Mouse (Mus musculus): ENCODE measurements around the gene Sun1. TPM values are rescaled to one million over a fixed set of nuclear protein-coding genes. Genes with fewer than 3 reads are reported as not detected.

Gene Sun1
- polyA plus RNA-seq, 1 experiment from 2014 or later, result 45.9 TPM

DNA sequence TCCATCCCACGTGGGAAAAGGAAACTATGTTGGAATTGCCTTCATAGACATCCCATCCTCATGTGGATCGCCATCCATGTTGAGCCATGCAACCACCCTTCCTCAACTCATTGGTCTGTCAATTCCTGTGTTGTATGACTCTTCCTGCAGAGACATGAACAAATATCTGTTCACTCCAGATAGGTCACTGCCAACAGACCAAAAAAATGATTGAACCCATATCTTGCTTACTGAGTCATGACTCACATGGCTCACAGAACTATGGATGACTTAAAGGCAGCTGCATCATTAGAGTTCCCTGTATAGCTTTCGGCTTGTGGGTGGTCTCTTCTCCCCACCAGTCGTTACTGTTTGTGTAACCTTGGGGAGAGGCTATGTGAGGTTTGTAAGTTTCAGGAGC, 61.0 kb downstream of the Sun1 start:
- no peaks in the 10 kb centered on the region for H3K9me3 ChIP-seq (replicated peaks; ENCODE audit: control insufficient read depth, low read length)
- H3K27me3 ChIP-seq (ENCODE audit: control insufficient read depth, insufficient read depth, low read length), result no peaks in the 10 kb centered on the region
- no peak for ATAC-seq (replicated peaks; ENCODE audit: insufficient number of reproducible peaks, low FRiP score, low TSS enrichment, low read depth)
- no peaks in the 10 kb centered on the region for H3K4me1 ChIP-seq (ENCODE audit: control insufficient read depth, insufficient read depth, low read length)
- H3K27ac ChIP-seq (replicated peaks; ENCODE audit: low read depth, low read length), result no peak overlapping the region
- 91% methylated on average over 4 of the region's 4 CpGs for WGBS
- H3K4me3 ChIP-seq (ENCODE audit: low read depth, low read length), result no peak overlapping the region
- peaks cover 16% of the 10 kb centered on the region for H3K36me3 ChIP-seq (replicated peaks; ENCODE audit: control insufficient read depth, insufficient read depth, low read depth, low read length)
- H3K9ac ChIP-seq (replicated peaks; ENCODE audit: low read length), result no peak overlapping the region
- no peak for DNase-seq (ENCODE audit: low spot score)
- no peak overlapping the region for H3K4me2 ChIP-seq (ENCODE audit: low read depth, low read length)

DNA sequence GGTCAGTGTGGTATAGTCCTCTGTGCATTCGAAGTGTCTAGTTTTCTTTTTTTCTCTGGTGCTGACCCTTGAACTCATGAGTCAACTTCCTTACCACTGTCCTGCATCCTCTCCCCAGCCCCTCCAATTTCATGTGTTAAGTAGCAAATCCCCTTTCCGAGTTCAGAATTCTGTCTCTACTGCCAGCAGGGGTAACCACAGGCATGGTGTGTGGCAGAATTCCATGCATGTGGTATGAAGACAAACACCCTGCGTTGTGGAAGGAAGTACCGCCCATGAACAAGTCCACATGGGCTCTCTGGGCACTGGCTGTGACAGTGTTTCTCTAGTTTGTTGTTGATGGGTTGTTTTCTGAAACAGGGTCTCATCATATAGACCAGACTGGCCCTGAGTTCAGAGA, 67.2 kb downstream of the Sun1 start:
- no peaks in the 10 kb centered on the region for H3K4me1 ChIP-seq (ENCODE audit: control insufficient read depth, insufficient read depth, low read length)
- no peak for DNase-seq (ENCODE audit: low spot score)
- H3K27me3 ChIP-seq (ENCODE audit: control insufficient read depth, insufficient read depth, low read length), result no peaks in the 10 kb centered on the region
- H3K36me3 ChIP-seq (replicated peaks; ENCODE audit: control insufficient read depth, insufficient read depth, low read depth, low read length), result peaks cover 23% of the 10 kb centered on the region
- H3K9me3 ChIP-seq (replicated peaks; ENCODE audit: control insufficient read depth, low read length), result no peaks in the 10 kb centered on the region
- no peak overlapping the region for H3K27ac ChIP-seq (replicated peaks; ENCODE audit: low read depth, low read length)
- H3K4me3 ChIP-seq (ENCODE audit: low read depth, low read length), result no peak overlapping the region
- WGBS, result 95% methylated on average over 4 of the region's 4 CpGs
- no peak overlapping the region for H3K4me2 ChIP-seq (ENCODE audit: low read depth, low read length)
- no peak for ATAC-seq (replicated peaks; ENCODE audit: insufficient number of reproducible peaks, low FRiP score, low TSS enrichment, low read depth)
- no peak overlapping the region for H3K9ac ChIP-seq (replicated peaks; ENCODE audit: low read length)

DNA sequence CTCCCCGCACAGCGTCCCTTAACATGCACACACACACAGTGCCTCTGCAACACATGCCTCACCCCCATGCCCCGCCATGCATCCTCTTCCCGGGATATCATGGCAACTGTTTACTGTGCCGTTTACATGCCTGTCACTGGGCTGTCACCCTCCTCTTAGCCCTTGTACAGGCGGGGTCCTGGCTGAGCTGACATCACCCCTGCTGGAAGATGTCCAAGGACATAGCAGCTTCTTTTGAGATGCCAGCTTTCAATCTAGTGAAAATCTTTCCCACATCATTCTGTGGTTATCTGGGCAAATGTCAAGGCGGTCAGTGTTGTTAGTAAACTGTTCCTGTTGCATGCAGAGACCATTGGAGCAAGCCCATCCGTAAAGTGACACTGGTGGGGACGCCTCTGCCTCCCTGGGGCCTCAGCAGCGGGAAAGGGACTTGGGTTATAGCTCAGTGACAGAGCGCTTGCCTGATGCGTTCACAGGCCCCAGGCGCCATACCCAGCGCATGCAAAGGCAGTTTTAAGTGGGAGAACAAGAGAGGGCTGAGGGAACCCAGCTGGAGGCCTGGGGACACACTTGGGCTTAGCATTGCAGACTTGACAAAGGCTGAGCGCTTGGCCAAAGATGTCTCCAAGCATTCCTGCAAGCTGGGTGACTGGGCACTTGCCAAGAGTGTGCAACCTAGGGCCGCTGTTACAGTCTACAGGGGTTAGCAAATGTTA, 70.5 kb downstream of the Sun1 start:
- Histone ChIP-seq H3K36me3 (replicated peaks; ENCODE audit: control insufficient read depth, insufficient read depth, low read depth, low read length) (peaks cover 12% of the 10 kb centered on the region), H3K27ac (replicated peaks; ENCODE audit: low read depth, low read length) (no peak overlapping the region), H3K4me3 (ENCODE audit: low read depth, low read length) (no peak overlapping the region), H3K4me1 (ENCODE audit: control insufficient read depth, insufficient read depth, low read length) (no peaks in the 10 kb centered on the region), H3K27me3 (ENCODE audit: control insufficient read depth, insufficient read depth, low read length) (no peaks in the 10 kb centered on the region), H3K9me3 (replicated peaks; ENCODE audit: control insufficient read depth, low read length) (no peaks in the 10 kb centered on the region), H3K4me2 (ENCODE audit: low read depth, low read length) (no peak overlapping the region), H3K9ac (replicated peaks; ENCODE audit: low read length) (no peak overlapping the region)
- no peak for DNase-seq (ENCODE audit: low spot score)
- WGBS, result 71% methylated on average over 16 of the region's 16 CpGs
- ATAC-seq (replicated peaks; ENCODE audit: insufficient number of reproducible peaks, low FRiP score, low TSS enrichment, low read depth), result no peak

DNA sequence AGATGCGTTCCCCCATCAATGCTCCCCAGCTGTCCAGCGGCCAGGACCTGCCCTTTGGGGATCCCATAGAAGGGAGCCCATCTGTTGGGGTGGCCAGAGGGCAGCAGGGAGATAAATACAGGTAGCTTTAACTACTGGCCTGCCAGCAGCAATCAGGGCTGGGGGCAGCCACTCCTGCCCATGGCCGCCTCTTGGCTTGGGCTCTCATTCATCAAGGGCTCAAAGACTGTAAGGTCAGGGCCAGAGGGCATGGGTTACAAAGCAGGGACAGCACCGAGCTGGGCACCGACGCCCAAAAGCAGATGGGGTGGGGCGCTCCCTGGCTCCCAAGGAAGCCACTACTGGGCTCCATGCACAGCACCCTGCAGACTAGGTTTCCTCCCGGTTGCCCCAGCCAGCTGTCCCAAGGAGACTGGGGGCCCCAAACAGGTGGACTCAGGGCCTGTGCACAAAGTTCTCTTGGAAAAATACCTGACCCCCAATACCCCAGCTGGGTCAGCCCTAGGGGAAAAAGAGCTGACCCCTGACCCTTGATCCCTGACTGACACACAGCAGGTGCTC, 71.6 kb downstream of the Sun1 start:
- no peaks in the 10 kb centered on the region for H3K4me1 ChIP-seq (ENCODE audit: control insufficient read depth, insufficient read depth, low read length)
- H3K9ac ChIP-seq (replicated peaks; ENCODE audit: low read length), result no peak overlapping the region
- peaks cover 1% of the 10 kb centered on the region for H3K36me3 ChIP-seq (replicated peaks; ENCODE audit: control insufficient read depth, insufficient read depth, low read depth, low read length)
- no peak overlapping the region for H3K4me2 ChIP-seq (ENCODE audit: low read depth, low read length)
- no peaks in the 10 kb centered on the region for H3K27me3 ChIP-seq (ENCODE audit: control insufficient read depth, insufficient read depth, low read length)
- H3K4me3 ChIP-seq (ENCODE audit: low read depth, low read length), result no peak overlapping the region
- WGBS, result 45% methylated on average over 8 of the region's 8 CpGs
- no peak overlapping the region for H3K27ac ChIP-seq (replicated peaks; ENCODE audit: low read depth, low read length)
- no peak for ATAC-seq (replicated peaks; ENCODE audit: insufficient number of reproducible peaks, low FRiP score, low TSS enrichment, low read depth)
- no peak for DNase-seq (ENCODE audit: low spot score)
- H3K9me3 ChIP-seq (replicated peaks; ENCODE audit: control insufficient read depth, low read length), result no peaks in the 10 kb centered on the region

DNA sequence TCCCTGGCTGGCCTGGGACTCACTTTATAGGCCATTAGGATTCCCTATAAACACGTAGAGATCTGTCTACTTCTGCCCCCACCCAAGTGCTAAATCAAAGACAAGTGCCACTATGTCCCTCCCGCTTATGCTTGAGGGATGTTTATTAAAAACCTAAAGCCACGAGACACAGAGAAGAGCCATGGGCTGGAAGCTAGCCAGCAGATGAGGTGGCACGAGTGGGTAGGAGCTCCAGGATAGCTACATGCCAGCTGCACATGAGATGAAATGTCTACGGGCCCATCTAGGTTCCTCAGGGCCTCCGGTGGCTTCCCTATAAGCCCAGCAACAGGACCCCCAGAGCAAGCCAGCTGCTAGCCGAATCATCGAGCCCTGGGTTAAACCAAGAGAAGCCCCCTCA, 76.8 kb downstream of the Sun1 start:
- 82% methylated on average over 8 of the region's 8 CpGs for WGBS
- Histone ChIP-seq H3K4me1 (ENCODE audit: control insufficient read depth, insufficient read depth, low read length) (no peaks in the 10 kb centered on the region), H3K4me3 (ENCODE audit: low read depth, low read length) (no peak overlapping the region), H3K9ac (replicated peaks; ENCODE audit: low read length) (no peak overlapping the region), H3K4me2 (ENCODE audit: low read depth, low read length) (no peak overlapping the region), H3K27ac (replicated peaks; ENCODE audit: low read depth, low read length) (no peak overlapping the region), H3K36me3 (replicated peaks; ENCODE audit: control insufficient read depth, insufficient read depth, low read depth, low read length) (no peaks in the 10 kb centered on the region), H3K9me3 (replicated peaks; ENCODE audit: control insufficient read depth, low read length) (no peaks in the 10 kb centered on the region), H3K27me3 (ENCODE audit: control insufficient read depth, insufficient read depth, low read length) (no peaks in the 10 kb centered on the region)
- no peak for ATAC-seq (replicated peaks; ENCODE audit: insufficient number of reproducible peaks, low FRiP score, low TSS enrichment, low read depth)
- DNase-seq (ENCODE audit: low spot score), result no peak

DNA sequence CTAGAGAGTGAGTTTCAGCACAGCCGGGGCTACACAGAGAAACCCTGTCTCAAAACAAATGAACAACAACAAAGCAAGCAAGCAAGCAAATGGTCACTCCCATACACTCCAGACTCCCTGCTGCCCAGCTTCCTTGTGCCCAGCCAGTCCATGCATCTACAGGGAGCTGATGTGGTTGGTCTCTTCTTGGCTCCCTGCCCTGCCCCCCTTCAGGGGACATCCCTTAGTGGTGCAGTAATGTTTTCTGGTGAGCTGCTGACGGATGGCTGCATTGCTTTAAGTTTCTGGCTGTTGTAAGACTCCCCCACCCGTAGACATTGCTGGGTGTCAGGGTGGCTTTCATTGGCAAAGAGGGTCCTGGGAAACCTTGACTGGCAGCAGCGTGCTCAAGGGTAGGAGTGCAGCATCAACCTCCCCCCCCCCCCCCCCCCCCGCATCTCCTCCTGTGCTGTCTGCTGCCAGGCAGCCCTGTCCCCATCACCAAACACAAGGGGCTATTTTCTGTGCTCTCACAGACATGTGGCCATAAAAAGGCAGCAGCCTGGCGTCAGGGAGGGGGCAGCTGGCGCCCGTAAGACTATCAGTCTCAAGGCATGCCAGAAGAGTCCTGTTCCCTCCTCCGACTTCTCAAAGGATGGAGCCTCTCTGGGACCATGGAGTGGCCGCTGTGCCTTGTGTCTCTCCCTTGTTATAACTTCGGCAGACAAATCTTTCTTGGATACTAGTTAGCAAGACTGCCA, 81.1 kb downstream of the Sun1 start:
- 62% methylated on average over 10 of the region's 11 CpGs for WGBS
- Histone ChIP-seq H3K36me3 (replicated peaks; ENCODE audit: control insufficient read depth, insufficient read depth, low read depth, low read length) (no peaks in the 10 kb centered on the region), H3K27me3 (ENCODE audit: control insufficient read depth, insufficient read depth, low read length) (no peaks in the 10 kb centered on the region), H3K4me1 (ENCODE audit: control insufficient read depth, insufficient read depth, low read length) (no peaks in the 10 kb centered on the region), H3K4me2 (ENCODE audit: low read depth, low read length) (no peak overlapping the region), H3K9me3 (replicated peaks; ENCODE audit: control insufficient read depth, low read length) (no peaks in the 10 kb centered on the region), H3K9ac (replicated peaks; ENCODE audit: low read length) (no peak overlapping the region), H3K27ac (replicated peaks; ENCODE audit: low read depth, low read length) (no peak overlapping the region), H3K4me3 (ENCODE audit: low read depth, low read length) (no peak overlapping the region)
- ATAC-seq (replicated peaks; ENCODE audit: insufficient number of reproducible peaks, low FRiP score, low TSS enrichment, low read depth), result no peak
- DNase-seq (ENCODE audit: low spot score), result no peak

DNA sequence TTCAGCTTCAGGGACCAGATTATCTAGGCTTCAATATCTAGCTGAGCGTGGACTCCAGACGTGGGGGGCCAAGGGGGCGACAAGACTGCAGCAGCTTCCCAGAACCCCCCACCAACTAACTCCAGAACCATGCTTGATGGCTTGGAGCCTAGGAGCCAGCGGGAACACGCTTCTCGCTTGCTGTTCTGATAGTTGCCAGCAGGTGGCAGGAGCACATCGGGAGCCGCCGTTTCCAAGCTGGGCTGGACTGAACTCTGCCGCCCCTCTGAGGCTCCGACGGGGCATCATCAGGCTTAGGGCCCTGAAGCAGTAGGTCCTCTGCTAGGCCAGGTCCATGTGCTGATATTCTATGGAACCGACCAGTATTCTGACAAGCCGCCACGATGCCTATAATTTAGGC, 81.8 kb downstream of the Sun1 start:
- Histone ChIP-seq H3K9ac (replicated peaks; ENCODE audit: low read length) (no peak overlapping the region), H3K4me3 (ENCODE audit: low read depth, low read length) (no peak overlapping the region), H3K4me2 (ENCODE audit: low read depth, low read length) (no peak overlapping the region), H3K4me1 (ENCODE audit: control insufficient read depth, insufficient read depth, low read length) (no peaks in the 10 kb centered on the region), H3K27me3 (ENCODE audit: control insufficient read depth, insufficient read depth, low read length) (no peaks in the 10 kb centered on the region), H3K36me3 (replicated peaks; ENCODE audit: control insufficient read depth, insufficient read depth, low read depth, low read length) (no peaks in the 10 kb centered on the region), H3K27ac (replicated peaks; ENCODE audit: low read depth, low read length) (no peak overlapping the region), H3K9me3 (replicated peaks; ENCODE audit: control insufficient read depth, low read length) (no peaks in the 10 kb centered on the region)
- ATAC-seq (replicated peaks; ENCODE audit: insufficient number of reproducible peaks, low FRiP score, low TSS enrichment, low read depth) (peak; percentile 49; the same call in 1 of the 2 replicates), DNase-seq (ENCODE audit: low spot score) (peak; percentile 92)
- WGBS, result 5% methylated on average over 15 of the region's 15 CpGs
